Mouse (Mus musculus) C2C12 (cell line): ENCODE data around the gene Tmem150c. TPM values are rescaled to one million over a fixed set of nuclear protein-coding genes. Genes with fewer than 3 reads are reported as not detected.

Experiments
- H3K27me3 ChIP-seq: one replicate; pipeline ENCODE4 v1.6.1; 2011; ENCODE audit not compliant: control insufficient read depth, insufficient read depth, insufficient read length
- H3K36me3 ChIP-seq: one replicate; pipeline ENCODE4 v1.6.1; 2011; ENCODE audit not compliant: control insufficient read depth, insufficient read depth
- H3K4me3 ChIP-seq: one replicate; pipeline ENCODE4 v1.5.1; 2011; ENCODE audit warnings: mild to moderate bottlenecking, control low read depth; ENCODE audit not compliant: poor library complexity, insufficient read depth, severe bottlenecking
- H3K79me2 ChIP-seq: one replicate; pipeline ENCODE4 v1.6.1; 2011; ENCODE audit not compliant: control insufficient read depth, insufficient read depth
- H3K79me3 ChIP-seq: one replicate; pipeline ENCODE4 v1.6.1; 2011; ENCODE audit warnings: low read depth, control low read depth
- H3ac ChIP-seq: one replicate; pipeline ENCODE3; 2011; ENCODE audit warnings: low read depth; ENCODE audit not compliant: control insufficient read depth, insufficient read length
- CEBPB ChIP-seq: IDR thresholded peaks from one replicate; pipeline ENCODE4 v1.6.1; 2011; ENCODE audit warnings: low read depth, mild to moderate bottlenecking, control low read depth, moderate library complexity
- CTCF ChIP-seq: IDR thresholded peaks from one replicate; pipeline ENCODE4 v1.5.1; 2011; ENCODE audit not compliant: control insufficient read depth, insufficient read depth, insufficient read length
- FOSL1 ChIP-seq: IDR thresholded peaks from one replicate; pipeline ENCODE4 v1.8.0; 2011; ENCODE audit warnings: mild to moderate bottlenecking, low read length; ENCODE audit not compliant: poor library complexity, insufficient read depth, severe bottlenecking
- MAX ChIP-seq: IDR thresholded peaks from one replicate; pipeline ENCODE4 v1.6.1; 2011; ENCODE audit warnings: mild to moderate bottlenecking, control low read depth
- MYOD1 ChIP-seq: IDR thresholded peaks from one replicate; pipeline ENCODE4 v1.6.1; 2011; ENCODE audit warnings: low read depth; ENCODE audit not compliant: control insufficient read depth, insufficient read length
- MYOG ChIP-seq: IDR thresholded peaks from one replicate; pipeline ENCODE4 v1.6.1; 2011; ENCODE audit not compliant: control insufficient read depth, insufficient read length; ENCODE audit errors: extremely low read depth
- USF1 ChIP-seq: IDR thresholded peaks from one replicate; pipeline ENCODE4 v1.6.1; 2011; ENCODE audit warnings: low read depth, mild to moderate bottlenecking, control low read depth, moderate library complexity
- polyA plus RNA-seq: library from polyadenylated mRNA; unstranded; fragments of >200 nt; fragmentation: generic; extraction: Trizol; gene quantifications from one replicate; pipeline ENCODE4 v1.2.1, GENCODE M21; 2012; ENCODE audit warnings: missing spikeins

Gene Tmem150c
- polyA plus RNA-seq, 1 experiment: not detected

DNA sequence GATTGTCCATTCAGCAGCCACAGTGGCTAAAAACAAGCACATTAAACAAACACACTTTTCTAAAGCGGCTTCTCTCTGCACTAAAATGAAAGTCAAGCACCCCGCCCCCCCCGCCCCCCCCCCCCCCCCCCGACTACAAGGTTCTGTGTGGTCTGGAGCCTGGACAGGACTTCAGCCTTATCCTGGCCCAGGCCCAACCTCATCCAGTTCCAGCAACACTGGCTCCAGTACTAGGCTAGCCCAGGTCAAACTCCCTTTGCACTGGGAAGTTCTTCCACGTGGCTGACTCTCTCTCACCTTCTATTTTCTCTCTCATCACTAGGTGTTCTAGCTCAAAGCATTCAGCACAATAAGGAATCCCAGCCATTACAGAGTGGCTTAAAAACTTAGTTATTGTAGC lies 17.9 kb upstream of the Tmem150c start:
- TF ChIP-seq CEBPB (no peak), CTCF (no peak), FOSL1 (no peak), USF1 (no peak), MAX (no peak), MYOD1 (no peak), MYOG (no peak)
- no peaks in the 10 kb centered on the region for H3K27me3 ChIP-seq
- no peaks in the 10 kb centered on the region for H3K79me3 ChIP-seq
- H3K36me3 ChIP-seq: no peaks in the 10 kb centered on the region
- no peaks in the 10 kb centered on the region for H3K79me2 ChIP-seq
- H3K4me3 ChIP-seq: no peak overlapping the region
- H3ac ChIP-seq: no peak overlapping the region

DNA sequence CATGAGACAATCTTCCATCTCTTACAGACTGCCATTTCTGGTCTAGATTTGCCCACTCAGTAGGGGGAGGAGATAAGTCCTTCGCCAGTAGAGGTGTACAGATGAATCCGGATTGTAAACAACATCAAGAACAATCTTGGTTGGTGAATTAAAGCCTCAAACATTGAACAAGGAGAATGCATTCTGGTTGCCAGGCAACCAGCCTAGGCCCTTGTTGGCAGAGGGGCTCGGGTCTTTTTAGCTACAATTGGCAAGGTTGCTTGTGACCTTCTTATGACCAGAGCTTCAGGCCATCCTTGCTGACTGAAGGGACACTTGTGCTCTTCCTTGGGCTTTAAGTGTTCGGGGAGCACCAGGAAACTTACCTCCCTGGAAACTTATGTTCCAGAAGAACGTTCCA lies 16.5 kb upstream of the Tmem150c start:
- H3K36me3 ChIP-seq: no peaks in the 10 kb centered on the region
- TF ChIP-seq MYOG (no peak), MYOD1 (no peak), MAX (no peak), CTCF (no peak), USF1 (no peak), CEBPB (no peak), FOSL1 (no peak)
- H3K79me3 ChIP-seq: no peaks in the 10 kb centered on the region
- no peaks in the 10 kb centered on the region for H3K79me2 ChIP-seq
- no peak overlapping the region for H3K4me3 ChIP-seq
- no peaks in the 10 kb centered on the region for H3K27me3 ChIP-seq
- H3ac ChIP-seq: no peak overlapping the region

DNA sequence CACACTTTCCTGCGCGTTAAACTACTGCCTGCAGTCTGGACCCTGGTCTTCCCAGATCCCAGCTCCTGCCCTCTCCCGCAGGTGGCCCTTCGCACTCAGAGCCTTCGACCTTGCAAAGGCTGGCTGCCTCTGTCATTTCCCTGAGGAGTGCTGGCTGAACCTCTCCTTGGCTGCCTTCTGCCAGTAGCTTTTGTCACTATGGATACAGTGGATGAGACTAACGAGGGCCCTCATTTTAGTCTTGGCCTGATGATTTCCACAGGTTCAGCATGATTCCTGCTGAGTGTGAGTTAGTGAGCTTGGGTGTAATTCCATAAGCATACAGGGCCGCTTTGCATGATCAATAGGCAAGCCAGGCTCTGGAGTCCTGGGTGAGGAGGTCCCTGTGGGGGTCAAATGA lies 16.0 kb upstream of the Tmem150c start:
- TF ChIP-seq MYOD1: no peak
- Histone ChIP-seq H3K79me3 (no peaks in the 10 kb centered on the region), H3K4me3 (no peak overlapping the region), H3K36me3 (no peaks in the 10 kb centered on the region), H3K27me3 (no peaks in the 10 kb centered on the region), H3ac (no peak overlapping the region), H3K79me2 (no peaks in the 10 kb centered on the region)

DNA sequence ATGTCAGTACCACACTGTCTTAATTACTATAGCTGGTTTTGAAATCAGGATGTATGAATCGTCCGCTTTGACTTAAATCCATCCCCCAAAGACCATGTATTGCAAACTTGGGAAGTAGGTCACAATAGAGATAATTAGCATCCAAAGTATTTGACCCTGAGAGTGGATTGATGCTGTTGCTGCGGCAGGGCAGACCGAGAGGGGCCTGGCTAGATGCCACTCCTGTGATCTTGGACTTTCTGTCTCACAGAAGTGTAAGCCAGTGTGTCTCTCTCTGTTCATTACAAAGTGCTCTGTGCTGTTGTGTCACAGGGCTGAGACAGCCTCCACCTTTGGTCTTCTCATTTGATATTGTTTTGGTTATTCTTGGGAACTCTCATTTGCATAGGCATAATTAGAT lies 12.5 kb upstream of the Tmem150c start:
- TF ChIP-seq MAX (no peak), MYOG (no peak), USF1 (no peak), FOSL1 (no peak), MYOD1 (no peak), CTCF (no peak), CEBPB (no peak)
- Histone ChIP-seq H3K79me3 (no peaks in the 10 kb centered on the region), H3K27me3 (no peaks in the 10 kb centered on the region), H3K4me3 (no peak overlapping the region), H3K36me3 (no peaks in the 10 kb centered on the region), H3K79me2 (no peaks in the 10 kb centered on the region), H3ac (no peak overlapping the region)

DNA sequence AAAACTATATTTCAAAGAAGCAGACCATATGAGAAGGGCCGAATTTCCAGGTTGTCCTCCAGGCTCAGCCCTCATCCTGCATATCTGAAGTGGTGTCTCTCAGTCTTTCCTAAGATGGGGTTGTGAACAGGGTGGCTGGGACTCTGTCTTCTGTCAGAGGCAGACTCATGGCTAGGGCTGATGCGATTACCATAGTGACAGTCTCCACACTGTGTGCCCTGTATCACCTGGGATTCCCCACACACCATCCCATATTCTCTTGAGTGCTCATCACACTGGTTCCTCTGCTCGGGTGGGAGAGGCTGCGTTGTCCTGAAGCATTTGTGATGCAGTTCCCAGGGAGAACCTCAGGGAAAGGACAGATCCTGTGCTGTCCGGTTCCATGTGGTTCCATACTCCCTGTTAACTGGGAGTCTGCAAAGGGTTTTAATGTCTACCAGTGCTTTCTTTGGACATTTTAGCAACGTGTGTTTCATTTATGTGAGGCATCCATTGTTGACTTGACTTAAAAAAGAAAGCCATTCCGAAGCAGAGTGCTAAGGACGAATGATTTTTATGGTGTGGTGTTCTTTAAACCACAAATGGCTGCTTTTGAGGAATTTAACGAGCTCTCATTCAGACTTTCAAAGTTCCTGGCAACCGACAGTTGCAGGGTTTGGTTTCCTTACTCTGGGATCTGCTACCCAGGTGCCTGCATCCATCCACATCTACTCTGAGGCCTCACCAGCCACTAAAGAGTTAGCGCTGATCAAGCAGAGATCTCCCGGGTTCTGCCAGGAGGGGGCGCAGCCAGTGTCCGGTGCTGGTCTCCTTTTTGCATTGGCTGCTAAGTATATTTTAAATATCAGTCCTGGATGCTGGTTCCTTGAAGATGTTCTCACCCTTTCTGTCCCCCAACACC lies 7.2 kb upstream of the Tmem150c start:
- H3K79me2 ChIP-seq: no peaks in the 10 kb centered on the region
- H3K27me3 ChIP-seq: no peaks in the 10 kb centered on the region
- H3ac ChIP-seq: no peak overlapping the region
- no peaks in the 10 kb centered on the region for H3K36me3 ChIP-seq
- TF ChIP-seq CEBPB: no peak
- no peak for TF ChIP-seq FOSL1
- no peak for TF ChIP-seq CTCF
- TF ChIP-seq MYOD1: no peak
- no peak for TF ChIP-seq USF1
- TF ChIP-seq MYOG: no peak
- no peak for TF ChIP-seq MAX
- H3K4me3 ChIP-seq: no peak overlapping the region
- H3K79me3 ChIP-seq: no peaks in the 10 kb centered on the region

DNA sequence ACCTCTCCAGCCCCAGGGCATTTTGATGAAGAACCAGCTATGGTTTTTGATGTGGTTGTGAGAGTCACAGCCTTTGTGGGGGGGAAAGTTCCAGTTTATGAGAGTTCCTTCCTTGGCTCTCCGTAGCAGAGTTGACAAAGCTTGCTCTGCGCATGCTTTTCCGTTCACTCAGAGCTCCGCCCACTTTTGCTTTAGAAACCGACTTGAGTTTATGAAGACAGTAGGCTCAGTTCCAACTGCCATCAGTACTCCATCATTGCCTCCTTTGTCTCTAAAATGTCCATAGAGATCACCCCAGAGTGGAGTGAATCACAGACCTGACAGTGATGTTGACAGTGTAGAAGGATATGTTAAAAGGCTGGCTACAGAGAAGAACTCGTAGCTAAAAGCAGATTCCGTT lies 3.8 kb upstream of the Tmem150c start:
- TF ChIP-seq CTCF (no peak), CEBPB (no peak), FOSL1 (no peak), MAX (no peak), USF1 (no peak), MYOD1 (no peak), MYOG (no peak)
- no peaks in the 10 kb centered on the region for H3K79me3 ChIP-seq
- no peaks in the 10 kb centered on the region for H3K79me2 ChIP-seq
- H3ac ChIP-seq: no peak overlapping the region
- H3K27me3 ChIP-seq: peaks cover 11% of the 10 kb centered on the region
- H3K36me3 ChIP-seq: no peaks in the 10 kb centered on the region
- H3K4me3 ChIP-seq: no peak overlapping the region
